Mouse (Mus musculus) gastrocnemius, adult 8-10 months (tissue): ENCODE measurements around the gene Pgam2. TPM values are rescaled to one million over a fixed set of nuclear protein-coding genes. Genes with fewer than 3 reads are reported as not detected.
A peak's percentile ranks its signal among the peaks of the same experiment; 100 is the strongest.

Experiments
- DNase-seq, 2 experiments: peaks; one replicate each; pipeline ENCODE4 v3.0.0; 2022; ENCODE audit warnings: low spot score in 2 of 2
- total RNA-seq, 4 experiments: library from RNA; stranded (reverse); gene quantifications; 2 replicates each; pipeline ENCODE4 v1.2.4; 2022

The Pgam2 gene
- total RNA-seq, 4 experiments from 2014 or later: 2,240 to 2,793 (median 2,573) TPM

GRCm38 (mm10) chr11:5778481-5778880 is 25.1 kb downstream of the Pgam2 start:
- no peak for DNase-seq

- DNase-seq: no peak
Observed at GRCm38 (mm10) chr11:5766019-5766418, 37.5 kb downstream of the Pgam2 start.

GRCm38 (mm10) chr11:5762633-5762982 is 40.9 kb downstream of the Pgam2 start:
- no peak for DNase-seq

GRCm38 (mm10) chr11:5761820-5762632 is 41.5 kb downstream of the Pgam2 start, which contains the start of gene Urgcp:
Urgcp (minus strand) TSS chr11:5762376.
- peak; percentile 88 to 89 for DNase-seq

GRCm38 (mm10) chr11:5753755-5754154 is 49.8 kb downstream of the Pgam2 start:
- no peak for DNase-seq

Other genes starting within 250 kb of the Pgam2 start
- not detected for gene Ankrd36, start 234.0 kb downstream of the Pgam2 start, total RNA-seq
- gene Mrps24, start 88.1 kb downstream of the Pgam2 start, total RNA-seq: 100 to 1,000 TPM in 3 of 4 experiments, 10 to 100 TPM in 1; 98.9 to 119 (median 108) TPM
- 10 to 100 TPM; 46.2 to 52.2 (median 48.2) TPM for gene Urgcp, start 41.4 kb downstream of the Pgam2 start, total RNA-seq
- gene Dbnl, start 15.2 kb downstream of the Pgam2 start, total RNA-seq: 10 to 100 TPM; 10.3 to 13.1 (median 12.2) TPM
- 1 to 10 TPM; 1.6 to 2.5 (median 2.0) TPM for gene Polm, start 34.3 kb upstream of the Pgam2 start, total RNA-seq
- gene Aebp1, start 58.2 kb upstream of the Pgam2 start, total RNA-seq: 10 to 100 TPM; 50.7 to 96.4 (median 75.2) TPM
- 10 to 100 TPM; 44.6 to 47.3 (median 47.0) TPM for gene Pold2, start 74.6 kb upstream of the Pgam2 start, total RNA-seq
- gene Myl7, start 95.0 kb upstream of the Pgam2 start, total RNA-seq: not detected
- gene Gck, start 146.3 kb upstream of the Pgam2 start, total RNA-seq: 1 to 10 TPM; 1.5 to 5.7 (median 3.0) TPM
- gene Ykt6, start 152.0 kb upstream of the Pgam2 start, total RNA-seq: 10 to 100 TPM; 40.4 to 47.2 (median 42.3) TPM